Mouse (Mus musculus) hindbrain, embryonic 11.5 days (tissue): ENCODE measurements around the gene Trio. TPM values are rescaled to one million over a fixed set of nuclear protein-coding genes. Genes with fewer than 3 reads are reported as not detected.
A peak's percentile ranks its signal among the peaks of the same experiment; 100 is the strongest.

Experiments
- ATAC-seq: fragments of 200-750 bp; cut with Nextera tagmentation; 2 replicates; pipeline ENCODE4 v1.8.0; 2017; ENCODE audit warnings: mild to moderate bottlenecking, moderate TSS enrichment, moderate library complexity; ENCODE audit not compliant: low FRiP score
- DNase-seq: peaks from one replicate; pipeline ENCODE4 v3.0.0-alpha.2; 2015; ENCODE audit warnings: low spot score
- H3K27ac ChIP-seq: fragments of 300-500 bp; sonication (generic); 2 replicates; pipeline ENCODE4 v1.5.1; 2014; ENCODE audit warnings: mild to moderate bottlenecking, low read depth, low read length
- H3K27me3 ChIP-seq: fragments of 300-500 bp; sonication (generic); 2 replicates; pipeline ENCODE4 v1.6.1; 2014; ENCODE audit warnings: mild to moderate bottlenecking, low read length, moderate library complexity, mixed read lengths; ENCODE audit not compliant: control insufficient read depth, insufficient read depth
- H3K36me3 ChIP-seq: fragments of 300-500 bp; sonication (generic); 2 replicates; pipeline ENCODE4 v1.6.1; 2014; ENCODE audit warnings: mild to moderate bottlenecking, low read length, moderate library complexity, mixed read lengths; ENCODE audit not compliant: control insufficient read depth, insufficient read depth
- H3K4me1 ChIP-seq: fragments of 300-500 bp; sonication (generic); replicated peaks from 2 replicates; pipeline ENCODE4 v1.6.1; 2014; ENCODE audit warnings: low read length, mixed read lengths; ENCODE audit not compliant: control insufficient read depth, insufficient read depth
- H3K4me2 ChIP-seq: fragments of 300-500 bp; sonication (generic); replicated peaks from 2 replicates; pipeline ENCODE4 v1.6.1; 2014; ENCODE audit warnings: mild to moderate bottlenecking, low read depth, low read length
- H3K4me3 ChIP-seq: fragments of 300-500 bp; sonication (generic); 2 replicates; pipeline ENCODE4 v1.5.1; 2014; ENCODE audit warnings: low read depth, low read length
- H3K9ac ChIP-seq: fragments of 300-500 bp; sonication (generic); 2 replicates; pipeline ENCODE4 v1.6.1; 2014; ENCODE audit warnings: low read depth, low read length
- H3K9me3 ChIP-seq: fragments of 300-500 bp; sonication (generic); 2 replicates; pipeline ENCODE4 v1.6.1; 2016; ENCODE audit warnings: low read length; ENCODE audit not compliant: control insufficient read depth
- WGBS: fragments of 180-500 bp; shearing (Covaris S2); extraction: QIAGEN DNeasy Blood & Tissue Kit; methylation state at CpG from one replicate; pipeline ENCODE4 v1.1.7; 2014; 5-methylcytosine and 5-hydroxymethylcytosine counted together
- polyA plus RNA-seq: library from polyadenylated mRNA; unstranded; fragments of >200 nt; fragmentation: Nextera tagmentation; extraction: Ambion mirVana; gene quantifications from 2 replicates; pipeline ENCODE4 v1.2.1, GENCODE M21; 2014

The Trio gene
- polyA plus RNA-seq, 1 experiment from 2014 or later: 49.8 TPM

DNA sequence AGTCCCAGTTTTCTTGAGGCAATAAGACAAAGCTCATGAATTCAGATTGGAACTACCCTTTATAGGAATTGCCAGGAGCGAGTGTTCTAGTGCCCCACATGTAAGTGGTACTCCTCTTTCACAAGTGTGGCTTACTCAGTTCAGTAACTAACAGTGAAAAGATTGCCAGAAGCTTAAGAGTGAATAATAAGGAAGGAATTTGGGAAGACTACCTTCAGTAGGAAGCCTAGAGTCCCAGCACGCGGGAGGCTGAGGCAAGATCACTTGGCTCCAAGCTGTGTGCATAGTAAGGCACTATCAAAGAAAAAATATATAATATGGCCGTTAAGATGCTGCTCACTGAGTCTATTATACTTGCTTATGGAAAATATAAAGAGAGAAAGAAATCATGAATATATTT, 26.2 kb upstream of the Trio start:
- Histone ChIP-seq H3K4me2 (no peak overlapping the region; the same call in 1 of the 2 replicates), H3K27me3 (no peaks in the 10 kb centered on the region)
- DNase-seq: no peak

GRCm38 (mm10) chr15:28051104-28051625, 25.5 kb upstream of the Trio start:
- Histone ChIP-seq H3K27ac (peak overlapping the region; percentile 43; the same call in 1 of the 2 replicates), H3K4me2 (peak overlapping the region; percentile 31), H3K9me3 (no peaks in the 10 kb centered on the region), H3K4me1 (no peaks in the 10 kb centered on the region), H3K36me3 (no peaks in the 10 kb centered on the region), H3K27me3 (no peaks in the 10 kb centered on the region), H3K9ac (peak overlapping the region; percentile 38), H3K4me3 (0 out of 2 replicates have a peak overlapping the region, but pooled peaks have one; percentile 3)
- ATAC-seq (peak; percentile 78), DNase-seq (peak; percentile 80)
- WGBS: 12% methylated on average over 18 of the region's 18 CpGs

More for the DNA sequence above, 26.2 kb upstream of the Trio start:
- H3K4me1 ChIP-seq: no peaks in the 10 kb centered on the region
- H3K4me3 ChIP-seq: no peak overlapping the region
- peak; percentile 8; the same call in 1 of the 2 replicates for ATAC-seq
- no peaks in the 10 kb centered on the region for H3K9me3 ChIP-seq
- WGBS: 57% methylated on average over 4 of the region's 4 CpGs
- H3K36me3 ChIP-seq: no peaks in the 10 kb centered on the region
- no peak overlapping the region for H3K27ac ChIP-seq
- peak overlapping the region; percentile 38; the same call in 1 of the 2 replicates for H3K9ac ChIP-seq

- DNase-seq: no peak
- H3K36me3 ChIP-seq: no peaks in the 10 kb centered on the region
- H3K9ac ChIP-seq: no peak overlapping the region
- H3K27ac ChIP-seq: no peak overlapping the region
- no peaks in the 10 kb centered on the region for H3K9me3 ChIP-seq
- no peak for ATAC-seq
- H3K27me3 ChIP-seq: no peaks in the 10 kb centered on the region
- H3K4me2 ChIP-seq: no peak overlapping the region
- no peak overlapping the region for H3K4me3 ChIP-seq
- H3K4me1 ChIP-seq: no peaks in the 10 kb centered on the region
- WGBS: 91% methylated on average over 3 of the region's 3 CpGs
Measured at GRCm38 (mm10) chr15:28047711-28048110, 22.1 kb upstream of the Trio start.

DNA sequence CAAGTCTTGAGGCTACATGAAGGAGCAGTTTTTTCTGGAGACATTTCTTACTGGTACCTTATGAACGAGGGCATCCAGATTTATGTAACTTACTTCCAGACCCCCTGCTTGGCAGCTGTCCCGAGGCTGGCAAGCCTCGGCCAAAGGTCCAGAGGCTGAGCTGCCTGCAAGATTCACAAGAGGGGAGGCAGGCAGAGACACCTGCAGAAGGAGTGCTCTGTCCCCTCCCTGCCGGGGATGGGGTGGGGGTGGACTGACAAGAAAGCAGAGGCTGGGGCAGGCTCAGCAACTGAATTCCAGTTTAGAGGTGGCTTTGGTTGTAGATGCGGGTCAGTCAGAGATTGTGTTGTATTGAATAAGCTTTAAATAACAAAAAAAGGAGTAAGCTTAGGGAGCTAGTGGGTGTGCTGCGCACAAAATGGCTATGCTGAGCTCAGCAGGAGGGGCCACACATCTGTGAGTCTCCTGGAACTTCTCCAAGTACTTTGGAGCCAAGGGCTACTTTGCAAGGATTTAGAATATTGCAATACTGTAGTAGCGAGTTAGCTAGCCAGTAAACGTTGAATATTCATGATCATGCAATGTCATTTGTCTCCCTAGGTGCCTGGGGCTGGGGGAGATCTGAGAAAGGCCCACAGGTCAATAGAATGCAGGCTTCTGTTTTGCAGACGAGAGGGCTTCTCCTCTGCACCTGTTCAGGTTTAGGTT, 15.7 kb upstream of the Trio start:
- 16% methylated on average over 9 of the region's 9 CpGs for WGBS
- Histone ChIP-seq H3K27me3 (no peaks in the 10 kb centered on the region), H3K27ac (no peak overlapping the region), H3K9ac (no peak overlapping the region), H3K4me2 (no peak overlapping the region), H3K36me3 (no peaks in the 10 kb centered on the region), H3K4me1 (0 out of 2 replicates have a peak, but pooled peaks cover 2% of the 10 kb centered on the region), H3K9me3 (no peaks in the 10 kb centered on the region), H3K4me3 (no peak overlapping the region)
- DNase-seq: no peak
- peak; percentile 69; the same call in 1 of the 2 replicates for ATAC-seq

- Histone ChIP-seq H3K9me3 (no peaks in the 10 kb centered on the region), H3K4me3 (no peak overlapping the region), H3K9ac (no peak overlapping the region), H3K4me2 (no peak overlapping the region), H3K27ac (no peak overlapping the region), H3K27me3 (no peaks in the 10 kb centered on the region), H3K36me3 (no peaks in the 10 kb centered on the region), H3K4me1 (0 out of 2 replicates have a peak, but pooled peaks cover 2% of the 10 kb centered on the region)
- no peak for ATAC-seq
- DNase-seq: no peak
- WGBS: 93% methylated on average over 6 of the region's 6 CpGs
Measured at GRCm38 (mm10) chr15:28037651-28038050, 12.0 kb upstream of the Trio start.

GRCm38 (mm10) chr15:28035601-28036000, 10.0 kb upstream of the Trio start:
- no peak overlapping the region for H3K4me2 ChIP-seq
- H3K27ac ChIP-seq: no peak overlapping the region
- no peaks in the 10 kb centered on the region for H3K27me3 ChIP-seq
- no peak for ATAC-seq
- no peaks in the 10 kb centered on the region for H3K36me3 ChIP-seq
- WGBS: 89% methylated on average over 10 of the region's 10 CpGs
- H3K4me3 ChIP-seq: no peak overlapping the region
- H3K9me3 ChIP-seq: no peaks in the 10 kb centered on the region
- no peak for DNase-seq
- H3K9ac ChIP-seq: no peak overlapping the region
- H3K4me1 ChIP-seq: no peaks in the 10 kb centered on the region

GRCm38 (mm10) chr15:28034636-28035035, 9.0 kb upstream of the Trio start:
- H3K9ac ChIP-seq: no peak overlapping the region
- H3K4me1 ChIP-seq: no peaks in the 10 kb centered on the region
- H3K9me3 ChIP-seq: no peaks in the 10 kb centered on the region
- no peak overlapping the region for H3K4me2 ChIP-seq
- WGBS: 82% methylated on average over 10 of the region's 10 CpGs
- DNase-seq (no peak), ATAC-seq (no peak)
- no peak overlapping the region for H3K27ac ChIP-seq
- no peaks in the 10 kb centered on the region for H3K27me3 ChIP-seq
- no peak overlapping the region for H3K4me3 ChIP-seq
- no peaks in the 10 kb centered on the region for H3K36me3 ChIP-seq

- Histone ChIP-seq H3K4me2 (no peak overlapping the region), H3K27ac (no peak overlapping the region), H3K4me1 (0 out of 2 replicates have a peak, but pooled peaks cover 4% of the 10 kb centered on the region), H3K4me3 (no peak overlapping the region), H3K9ac (no peak overlapping the region), H3K27me3 (no peaks in the 10 kb centered on the region), H3K36me3 (no peaks in the 10 kb centered on the region), H3K9me3 (no peaks in the 10 kb centered on the region)
- no peak for ATAC-seq
- WGBS: 92% methylated on average over 7 of the region's 7 CpGs
- DNase-seq: no peak
Measured at GRCm38 (mm10) chr15:28029371-28029770, 3.7 kb upstream of the Trio start.

DNA sequence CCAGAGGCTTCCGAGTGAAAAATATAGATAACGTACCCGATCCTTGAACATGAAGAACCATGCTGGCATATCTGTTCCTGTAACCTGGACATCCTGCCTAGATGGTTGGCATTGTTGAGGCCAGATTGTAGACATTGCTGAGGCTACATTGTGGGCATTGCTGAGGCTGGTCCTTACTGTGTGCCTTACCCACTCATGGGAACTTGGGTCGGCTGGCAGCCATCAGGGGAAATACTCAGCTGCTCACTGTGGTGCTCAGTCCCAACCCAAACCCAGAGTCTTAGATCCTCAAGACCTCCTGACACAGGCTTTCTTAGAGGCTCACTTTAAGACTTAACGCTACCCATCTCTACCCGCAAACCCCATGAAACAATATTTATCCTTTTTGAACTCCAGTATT, 2.9 kb upstream of the Trio start:
- Histone ChIP-seq H3K9me3 (no peaks in the 10 kb centered on the region), H3K4me1 (0 out of 2 replicates have a peak, but pooled peaks cover 4% of the 10 kb centered on the region), H3K4me3 (no peak overlapping the region), H3K27ac (no peak overlapping the region), H3K27me3 (no peaks in the 10 kb centered on the region), H3K9ac (no peak overlapping the region), H3K4me2 (no peak overlapping the region), H3K36me3 (no peaks in the 10 kb centered on the region)
- DNase-seq: no peak
- no peak for ATAC-seq
- 94% methylated on average over 6 of the region's 6 CpGs for WGBS
